10 mouse cellular contexts compared by ENCODE assay signal in the genomic region with DNA sequence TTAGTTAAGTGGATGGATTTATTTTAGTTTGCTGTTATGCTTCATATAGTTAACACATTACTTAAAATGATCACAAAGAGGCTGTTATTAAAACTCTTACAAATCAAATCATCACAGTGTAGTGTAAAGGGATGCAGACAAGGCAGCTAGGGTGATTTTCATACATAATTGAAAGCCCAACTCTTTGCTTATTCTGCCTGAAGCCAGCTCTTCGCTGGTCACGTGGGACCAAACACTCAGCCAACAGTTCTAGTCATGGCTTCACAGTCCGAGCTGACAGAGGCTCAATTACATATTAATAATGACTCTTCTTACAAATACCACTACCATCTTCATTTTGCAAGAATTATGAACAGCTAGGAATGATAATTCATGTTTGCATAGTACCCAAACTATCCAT.
A peak's percentile ranks its signal among the peaks of the same experiment; 100 is the strongest.
DNase-seq lines count a peak whose midpoint lies in the region; ATAC-seq lines count a peak whose summit lies in the region.
"Had no signal": no experiment of that assay in that cellular context is flagged by ENCODE, and none has a peak within 500 bp of the region (broad histone marks: within the 10 kb centered on the region; RNA-seq: fewer than 3 reads in every experiment).

No protein-coding gene starts in this region.

- peaks cover 8% of the 10 kb centered on the region for H3K4me1 ChIP-seq in forebrain, embryonic 16.5 days (replicated peaks; ENCODE audit: control insufficient read depth, insufficient read depth, low read length)
- peaks cover 6% of the 10 kb centered on the region for H3K4me1 ChIP-seq in forebrain, embryonic 15.5 days
- H3K4me1 ChIP-seq in hindbrain, embryonic 15.5 days (replicated peaks) = peaks cover 12% of the 10 kb centered on the region
- no peaks in the 10 kb centered on the region for H3K4me1 ChIP-seq in hindbrain, embryonic 11.5 days (replicated peaks; ENCODE audit: control insufficient read depth, insufficient read depth, low read length)
- H3K4me1 ChIP-seq in midbrain, embryonic 14.5 days (ENCODE audit: control insufficient read depth, insufficient read depth, low read length) = peaks cover 10% of the 10 kb centered on the region; the same call in 1 of the 2 replicates
- peaks cover 18% of the 10 kb centered on the region for H3K4me1 ChIP-seq in midbrain, embryonic 10.5 days

- H3K4me3 ChIP-seq in forebrain, embryonic 16.5 days (replicated peaks; ENCODE audit: low read length) = no peak overlapping the region
- no peak overlapping the region for H3K4me3 ChIP-seq in forebrain, embryonic 15.5 days
- H3K4me3 ChIP-seq in hindbrain, embryonic 15.5 days = no peak overlapping the region
- no peak overlapping the region for H3K4me3 ChIP-seq in hindbrain, embryonic 11.5 days (ENCODE audit: low read depth, low read length)
- no peak overlapping the region for H3K4me3 ChIP-seq in midbrain, embryonic 14.5 days (replicated peaks; ENCODE audit: low read depth, low read length)
- H3K4me3 ChIP-seq in midbrain, embryonic 10.5 days = no peak overlapping the region

- peak overlapping the region; percentile 50 for H3K4me2 ChIP-seq in forebrain, embryonic 16.5 days (ENCODE audit: low read length)
- H3K4me2 ChIP-seq in forebrain, embryonic 15.5 days (replicated peaks) = no peak overlapping the region
- H3K4me2 ChIP-seq in hindbrain, embryonic 15.5 days = peak overlapping the region; percentile 51; the same call in 1 of the 2 replicates
- no peak overlapping the region for H3K4me2 ChIP-seq in hindbrain, embryonic 11.5 days (replicated peaks; ENCODE audit: low read depth, low read length)
- peak overlapping the region; percentile 43 for H3K4me2 ChIP-seq in midbrain, embryonic 14.5 days (ENCODE audit: low read length)

- no peak for DNase-seq in hindbrain, embryonic 11.5 days (ENCODE audit: low spot score)
- peak; percentile 59 for DNase-seq in midbrain, embryonic 14.5 days
- no peak for DNase-seq in midbrain, embryonic 10.5 days (ENCODE audit: low spot score)
- no peak for DNase-seq in frontal cortex, adult 2 months (ENCODE audit: extremely low spot score in 1 of 2, low spot score in 1 of 2)
- no peak for DNase-seq in layer of hippocampus, postnatal 36 days
- DNase-seq: B cell, adult 2 months had no signal

- no peak overlapping the region for H3K27ac ChIP-seq in forebrain, embryonic 16.5 days (ENCODE audit: low read length)
- no peak overlapping the region for H3K27ac ChIP-seq in forebrain, embryonic 15.5 days (replicated peaks)
- H3K27ac ChIP-seq in hindbrain, embryonic 15.5 days (replicated peaks) = no peak overlapping the region
- H3K27ac ChIP-seq in hindbrain, embryonic 11.5 days (ENCODE audit: low read depth, low read length) = no peak overlapping the region
- H3K27ac ChIP-seq in midbrain, embryonic 14.5 days (replicated peaks; ENCODE audit: low read depth, low read length) = no peak overlapping the region
- no peak overlapping the region for H3K27ac ChIP-seq in midbrain, embryonic 10.5 days (replicated peaks)

- no peaks in the 10 kb centered on the region for H3K27me3 ChIP-seq in forebrain, embryonic 16.5 days (replicated peaks; ENCODE audit: control insufficient read depth, insufficient read depth, low read length)
- no peaks in the 10 kb centered on the region for H3K27me3 ChIP-seq in forebrain, embryonic 15.5 days
- H3K27me3 ChIP-seq in hindbrain, embryonic 15.5 days = no peaks in the 10 kb centered on the region
- H3K27me3 ChIP-seq in hindbrain, embryonic 11.5 days (ENCODE audit: control insufficient read depth, insufficient read depth, low read length) = no peaks in the 10 kb centered on the region
- H3K27me3 ChIP-seq in midbrain, embryonic 14.5 days (ENCODE audit: control insufficient read depth, insufficient read depth, low read length) = no peaks in the 10 kb centered on the region
- H3K27me3 ChIP-seq in midbrain, embryonic 10.5 days (ENCODE audit: low read depth, poor library complexity, severe bottlenecking) = no peaks in the 10 kb centered on the region

- no peaks in the 10 kb centered on the region for H3K9me3 ChIP-seq in forebrain, embryonic 16.5 days (ENCODE audit: control insufficient read depth, low read length)
- no peaks in the 10 kb centered on the region for H3K9me3 ChIP-seq in forebrain, embryonic 15.5 days
- H3K9me3 ChIP-seq in hindbrain, embryonic 15.5 days = no peaks in the 10 kb centered on the region
- no peaks in the 10 kb centered on the region for H3K9me3 ChIP-seq in hindbrain, embryonic 11.5 days (ENCODE audit: control insufficient read depth, low read length)
- H3K9me3 ChIP-seq in midbrain, embryonic 14.5 days (ENCODE audit: control insufficient read depth, low read length) = no peaks in the 10 kb centered on the region
- H3K9me3 ChIP-seq in midbrain, embryonic 10.5 days (replicated peaks) = no peaks in the 10 kb centered on the region

- no peaks in the 10 kb centered on the region for H3K36me3 ChIP-seq in forebrain, embryonic 16.5 days (ENCODE audit: control insufficient read depth, insufficient read depth)
- H3K36me3 ChIP-seq in forebrain, embryonic 15.5 days = no peaks in the 10 kb centered on the region
- H3K36me3 ChIP-seq in hindbrain, embryonic 15.5 days = no peaks in the 10 kb centered on the region
- H3K36me3 ChIP-seq in hindbrain, embryonic 11.5 days (ENCODE audit: control insufficient read depth, insufficient read depth, low read length) = no peaks in the 10 kb centered on the region
- H3K36me3 ChIP-seq in midbrain, embryonic 14.5 days (ENCODE audit: control insufficient read depth, insufficient read depth, low read length) = no peaks in the 10 kb centered on the region
- no peaks in the 10 kb centered on the region for H3K36me3 ChIP-seq in midbrain, embryonic 10.5 days

- 55% methylated on average over 3 of the region's 3 CpGs for WGBS in forebrain, embryonic 16.5 days
- WGBS in forebrain, embryonic 15.5 days = 64% methylated on average over 3 of the region's 3 CpGs
- WGBS in hindbrain, embryonic 15.5 days = 39% methylated on average over 3 of the region's 3 CpGs
- WGBS in hindbrain, embryonic 11.5 days = 83% methylated on average over 3 of the region's 3 CpGs
- WGBS in midbrain, embryonic 14.5 days = 41% methylated on average over 3 of the region's 3 CpGs
- 81% methylated on average over 3 of the region's 3 CpGs for WGBS in midbrain, embryonic 10.5 days

- peak; percentile 52 for ATAC-seq in forebrain, embryonic 16.5 days
- no peak for ATAC-seq in forebrain, embryonic 15.5 days (replicated peaks)
- peak; percentile 28; the same call in 1 of the 2 replicates for ATAC-seq in hindbrain, embryonic 15.5 days (ENCODE audit: low FRiP score, low read depth)
- no peak for ATAC-seq in hindbrain, embryonic 11.5 days (ENCODE audit: low FRiP score)
- ATAC-seq in midbrain, embryonic 14.5 days (ENCODE audit: low FRiP score, low TSS enrichment) = peak; percentile 43; the same call in 1 of the 2 replicates

- H3K9ac ChIP-seq in forebrain, embryonic 16.5 days (replicated peaks; ENCODE audit: low read depth, low read length) = no peak overlapping the region
- H3K9ac ChIP-seq in forebrain, embryonic 15.5 days (replicated peaks) = no peak overlapping the region
- H3K9ac ChIP-seq in hindbrain, embryonic 15.5 days = no peak overlapping the region
- no peak overlapping the region for H3K9ac ChIP-seq in hindbrain, embryonic 11.5 days (ENCODE audit: low read depth, low read length)
- H3K9ac ChIP-seq in midbrain, embryonic 14.5 days (replicated peaks; ENCODE audit: low read length) = no peak overlapping the region
- H3K9ac ChIP-seq: liver, postnatal 0 days had no signal

Comparison
In these comparisons a context has a peak if more than half of its experiments do, and no peak if none do; other contexts are left out.
1. ATAC-seq: peak in forebrain, embryonic 16.5 days (single experiment), hindbrain, embryonic 15.5 days (single experiment) and midbrain, embryonic 14.5 days (single experiment); none in forebrain, embryonic 15.5 days (single experiment) and hindbrain, embryonic 11.5 days (single experiment).
2. H3K4me2 ChIP-seq: peak in forebrain, embryonic 16.5 days (single experiment), hindbrain, embryonic 15.5 days (single experiment) and midbrain, embryonic 14.5 days (single experiment); none in forebrain, embryonic 15.5 days (single experiment) and hindbrain, embryonic 11.5 days (single experiment).